Mouse (Mus musculus): ENCODE results near the gene Rerg. TPM values are rescaled to one million over a fixed set of nuclear protein-coding genes. Genes with fewer than 3 reads are reported as not detected.

The Rerg gene
- polyA plus RNA-seq, 1 experiment, result 3.1 TPM

GRCm38 (mm10) chr6:137110778-137111174 is 59.5 kb downstream of the Rerg start:
- TF ChIP-seq USF1 (IDR thresholded peaks at IDR 0.05; ENCODE audit: low read depth) (no peak), MYOG (IDR thresholded peaks at IDR 0.05; ENCODE audit: control insufficient read depth in 1 of 3, insufficient read depth in 1 of 3, insufficient read length in 2 of 3, low read depth in 2 of 3) (no peak), MAX (IDR thresholded peaks at IDR 0.05; ENCODE audit: low read depth) (no peak), MYOD1 (IDR thresholded peaks at IDR 0.05; ENCODE audit: control insufficient read depth in 1 of 3, insufficient read length in 2 of 3, low read depth in 2 of 3) (no peak), REST (IDR thresholded peaks at IDR 0.05; ENCODE audit: insufficient read depth, insufficient read length) (no peak), POLR2AphosphoS2 (IDR thresholded peaks at IDR 0.05; ENCODE audit: insufficient read length, low read depth) (no peak), CEBPB (IDR thresholded peaks at IDR 0.05; ENCODE audit: insufficient read depth, poor library complexity, severe bottlenecking) (no peak), POLR2A (IDR thresholded peaks at IDR 0.05; ENCODE audit: insufficient read length, low read depth) (no peak), TCF3 (IDR thresholded peaks at IDR 0.05; ENCODE audit: insufficient read length, low read depth) (no peak), E2F4 (IDR thresholded peaks at IDR 0.05; ENCODE audit: insufficient read depth) (no peak), TCF12 (IDR thresholded peaks at IDR 0.05; ENCODE audit: insufficient read depth, poor library complexity, severe bottlenecking) (no peak), SRF (IDR thresholded peaks at IDR 0.05; ENCODE audit: control insufficient read depth, insufficient read length, low read depth) (no peak)
- H3K36me3 ChIP-seq (ENCODE audit: control insufficient read depth, insufficient read depth), result no peaks in the 10 kb centered on the region

GRCm38 (mm10) chr6:137109811-137110777 is 60.2 kb downstream of the Rerg start:
- TF ChIP-seq USF1 (IDR thresholded peaks at IDR 0.05; ENCODE audit: low read depth) (no peak), REST (IDR thresholded peaks at IDR 0.05; ENCODE audit: insufficient read depth, insufficient read length) (no peak), POLR2A (IDR thresholded peaks at IDR 0.05; ENCODE audit: insufficient read length, low read depth) (no peak), MYOG (IDR thresholded peaks at IDR 0.05; ENCODE audit: control insufficient read depth in 1 of 3, insufficient read depth in 1 of 3, insufficient read length in 2 of 3, low read depth in 2 of 3) (no peak), MAX (IDR thresholded peaks at IDR 0.05; ENCODE audit: low read depth) (no peak), POLR2AphosphoS2 (IDR thresholded peaks at IDR 0.05; ENCODE audit: insufficient read length, low read depth) (no peak), E2F4 (IDR thresholded peaks at IDR 0.05; ENCODE audit: insufficient read depth) (no peak), SRF (IDR thresholded peaks at IDR 0.05; ENCODE audit: control insufficient read depth, insufficient read length, low read depth) (no peak), CEBPB (IDR thresholded peaks at IDR 0.05; ENCODE audit: insufficient read depth, poor library complexity, severe bottlenecking) (no peak)
- Histone ChIP-seq H3K27me3 (ENCODE audit: control insufficient read depth, insufficient read depth, insufficient read length) (no peaks in the 10 kb centered on the region), H3K4me3 (no peak overlapping the region), H3K79me2 (ENCODE audit: control insufficient read depth, insufficient read depth) (no peaks in the 10 kb centered on the region), H3K4me2 (ENCODE audit: low read depth) (peak overlapping the region; percentile 12), H3K36me3 (ENCODE audit: control insufficient read depth, insufficient read depth) (no peaks in the 10 kb centered on the region), H3ac (ENCODE audit: control insufficient read depth, insufficient read length) (no peak overlapping the region)

More at GRCm38 (mm10) chr6:137110778-137111174, 59.5 kb downstream of the Rerg start:
- H3ac ChIP-seq (ENCODE audit: control insufficient read depth, insufficient read length), result no peak overlapping the region
- no peak overlapping the region for H3K4me3 ChIP-seq
- H3K79me2 ChIP-seq (ENCODE audit: control insufficient read depth, insufficient read depth), result no peaks in the 10 kb centered on the region
- peak overlapping the region; percentile 12 for H3K4me2 ChIP-seq (ENCODE audit: low read depth)
- H3K27me3 ChIP-seq (ENCODE audit: control insufficient read depth, insufficient read depth, insufficient read length), result no peaks in the 10 kb centered on the region

- TF ChIP-seq MYOG (IDR thresholded peaks at IDR 0.05; ENCODE audit: control insufficient read depth in 1 of 3, insufficient read depth in 1 of 3, insufficient read length in 2 of 3, low read depth in 2 of 3), result no peak
- no peak for TF ChIP-seq TCF3 (IDR thresholded peaks at IDR 0.05; ENCODE audit: insufficient read length, low read depth)
- no peak for TF ChIP-seq E2F4 (IDR thresholded peaks at IDR 0.05; ENCODE audit: insufficient read depth)
- no peak for TF ChIP-seq REST (IDR thresholded peaks at IDR 0.05; ENCODE audit: insufficient read depth, insufficient read length)
- TF ChIP-seq USF1 (IDR thresholded peaks at IDR 0.05; ENCODE audit: low read depth), result no peak
- no peak for TF ChIP-seq SRF (IDR thresholded peaks at IDR 0.05; ENCODE audit: control insufficient read depth, insufficient read length, low read depth)
- TF ChIP-seq CEBPB (IDR thresholded peaks at IDR 0.05; ENCODE audit: insufficient read depth, poor library complexity, severe bottlenecking), result no peak
- no peak for TF ChIP-seq POLR2A (IDR thresholded peaks at IDR 0.05; ENCODE audit: insufficient read length, low read depth)
- TF ChIP-seq MYOD1 (IDR thresholded peaks at IDR 0.05; ENCODE audit: control insufficient read depth in 1 of 3, insufficient read length in 2 of 3, low read depth in 2 of 3), result no peak
- no peak for TF ChIP-seq MAX (IDR thresholded peaks at IDR 0.05; ENCODE audit: low read depth)
- TF ChIP-seq TCF12 (IDR thresholded peaks at IDR 0.05; ENCODE audit: insufficient read depth, poor library complexity, severe bottlenecking), result no peak
- TF ChIP-seq POLR2AphosphoS2 (IDR thresholded peaks at IDR 0.05; ENCODE audit: insufficient read length, low read depth), result no peak
Measured at GRCm38 (mm10) chr6:137105285-137105684, 65.0 kb downstream of the Rerg start.

GRCm38 (mm10) chr6:137102662-137103179 is 67.6 kb downstream of the Rerg start:
- Histone ChIP-seq H3ac (ENCODE audit: control insufficient read depth, insufficient read length) (no peak overlapping the region), H3K79me2 (ENCODE audit: control insufficient read depth, insufficient read depth) (no peaks in the 10 kb centered on the region), H3K27me3 (ENCODE audit: control insufficient read depth, insufficient read depth, insufficient read length) (no peaks in the 10 kb centered on the region), H3K36me3 (ENCODE audit: control insufficient read depth, insufficient read depth) (no peaks in the 10 kb centered on the region), H3K4me2 (ENCODE audit: low read depth) (no peak overlapping the region), H3K4me3 (no peak overlapping the region)
- TF ChIP-seq REST (IDR thresholded peaks at IDR 0.05; ENCODE audit: insufficient read depth, insufficient read length) (no peak), CEBPB (IDR thresholded peaks at IDR 0.05; ENCODE audit: insufficient read depth, poor library complexity, severe bottlenecking) (no peak), MYOG (IDR thresholded peaks at IDR 0.05; ENCODE audit: control insufficient read depth in 1 of 3, insufficient read depth in 1 of 3, insufficient read length in 2 of 3, low read depth in 2 of 3) (no peak), USF1 (IDR thresholded peaks at IDR 0.05; ENCODE audit: low read depth) (no peak), MAX (IDR thresholded peaks at IDR 0.05; ENCODE audit: low read depth) (no peak), POLR2AphosphoS2 (IDR thresholded peaks at IDR 0.05; ENCODE audit: insufficient read length, low read depth) (no peak), TCF3 (IDR thresholded peaks at IDR 0.05; ENCODE audit: insufficient read length, low read depth) (no peak), POLR2A (IDR thresholded peaks at IDR 0.05; ENCODE audit: insufficient read length, low read depth) (no peak), TCF12 (IDR thresholded peaks at IDR 0.05; ENCODE audit: insufficient read depth, poor library complexity, severe bottlenecking) (no peak), E2F4 (IDR thresholded peaks at IDR 0.05; ENCODE audit: insufficient read depth) (no peak), MYOD1 (IDR thresholded peaks at IDR 0.05; ENCODE audit: control insufficient read depth in 1 of 3, insufficient read length in 2 of 3, low read depth in 2 of 3) (no peak), SRF (IDR thresholded peaks at IDR 0.05; ENCODE audit: control insufficient read depth, insufficient read length, low read depth) (no peak)

More at GRCm38 (mm10) chr6:137105285-137105684, 65.0 kb downstream of the Rerg start:
- H3K4me2 ChIP-seq (ENCODE audit: low read depth), result no peak overlapping the region
- H3K36me3 ChIP-seq (ENCODE audit: control insufficient read depth, insufficient read depth), result no peaks in the 10 kb centered on the region
- H3K79me2 ChIP-seq (ENCODE audit: control insufficient read depth, insufficient read depth), result no peaks in the 10 kb centered on the region
- no peak overlapping the region for H3K4me3 ChIP-seq
- no peaks in the 10 kb centered on the region for H3K27me3 ChIP-seq (ENCODE audit: control insufficient read depth, insufficient read depth, insufficient read length)
- no peak overlapping the region for H3ac ChIP-seq (ENCODE audit: control insufficient read depth, insufficient read length)
